Mouse (Mus musculus): ENCODE data around the gene Gm20517. TPM values are rescaled to one million over a fixed set of nuclear protein-coding genes. Genes with fewer than 3 reads are reported as not detected.
"Not testable (repeated sequence)": the region's sequence is repeated elsewhere in the genome, so short reads cannot be mapped to it uniquely, and the experiment has no call there.

The Gm20517 gene
- polyA plus RNA-seq, 1 experiment from 2014 or later = 2.3 TPM

DNA sequence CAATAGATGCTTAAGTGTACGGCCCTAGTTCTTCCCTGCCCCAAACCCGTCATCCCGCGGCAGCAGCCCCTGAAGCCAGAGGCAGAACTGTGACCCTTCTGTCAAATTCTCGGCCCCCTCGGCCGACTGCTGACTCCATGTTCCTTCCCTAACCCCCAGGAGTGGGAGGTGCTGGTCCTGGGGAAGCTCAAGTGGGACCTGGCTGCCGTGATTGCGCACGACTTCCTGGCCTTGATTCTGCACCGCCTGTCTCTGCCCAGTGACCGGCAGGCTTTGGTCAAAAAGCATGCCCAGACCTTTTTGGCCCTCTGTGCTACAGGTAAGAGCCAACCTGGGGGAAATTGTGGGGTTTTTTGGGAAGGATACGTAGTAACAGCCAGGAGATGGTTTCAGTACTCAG lies 14.1 kb upstream of the Gm20517 start:
- H3K9ac ChIP-seq (replicated peaks) = peak overlapping the region; percentile 89
- peaks cover 30% of the 10 kb centered on the region for H3K4me1 ChIP-seq (replicated peaks)
- WGBS = 56% methylated on average over 13 of the region's 13 CpGs
- ATAC-seq (ENCODE audit: insufficient number of reproducible peaks, insufficient read depth, low FRiP score, low TSS enrichment, low read depth) = no peak
- no peaks in the 10 kb centered on the region for H3K9me3 ChIP-seq
- H3K4me2 ChIP-seq = peak overlapping the region; percentile 85
- peaks cover 60% of the 10 kb centered on the region for H3K36me3 ChIP-seq
- peak overlapping the region; percentile 98 for H3K27ac ChIP-seq
- no peaks in the 10 kb centered on the region for H3K27me3 ChIP-seq
- H3K4me3 ChIP-seq (replicated peaks) = peak overlapping the region; percentile 70

DNA sequence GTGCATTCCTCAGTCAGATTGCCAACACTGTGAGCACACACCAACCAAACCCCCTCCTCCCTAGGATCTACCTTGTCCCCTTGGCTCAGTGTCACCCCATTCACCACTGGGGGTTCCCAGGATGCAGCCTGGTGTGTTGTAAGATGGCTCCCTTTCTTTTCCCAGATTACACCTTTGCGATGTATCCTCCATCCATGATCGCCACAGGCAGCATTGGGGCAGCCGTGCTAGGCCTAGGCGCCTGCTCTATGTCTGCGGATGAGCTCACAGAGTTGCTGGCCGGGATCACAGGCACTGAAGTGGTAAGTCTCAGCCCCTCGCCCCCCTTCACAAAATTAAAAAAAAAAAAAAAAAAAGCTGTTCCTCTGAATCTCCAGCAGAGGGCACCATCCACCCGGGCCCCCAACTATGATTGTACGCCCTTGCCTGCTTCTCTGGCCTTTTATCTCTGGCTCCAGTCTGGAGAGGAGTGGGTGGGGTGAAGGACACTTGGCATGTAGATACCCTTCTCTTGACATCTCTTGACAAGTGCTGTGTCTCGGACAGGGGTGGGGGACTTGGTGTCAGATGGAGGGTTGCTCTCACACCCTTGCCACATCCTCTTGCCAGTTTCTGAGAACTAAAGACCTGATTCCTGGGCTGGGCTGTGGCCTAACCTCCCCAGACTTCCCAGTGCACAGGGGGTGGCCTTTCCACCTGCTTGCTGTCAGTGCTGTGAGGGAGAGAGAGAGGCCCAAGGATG lies 13.4 kb upstream of the Gm20517 start:
- 32% methylated on average over 10 of the region's 10 CpGs for WGBS
- no peak for ATAC-seq (ENCODE audit: insufficient number of reproducible peaks, insufficient read depth, low FRiP score, low TSS enrichment, low read depth)
- H3K9ac ChIP-seq (replicated peaks) = no peak overlapping the region
- H3K4me3 ChIP-seq (replicated peaks) = peak overlapping the region; percentile 70; the same call in 1 of the 2 replicates
- no peaks in the 10 kb centered on the region for H3K27me3 ChIP-seq
- peaks cover 25% of the 10 kb centered on the region for H3K4me1 ChIP-seq (replicated peaks)
- peak overlapping the region; percentile 98; the same call in 1 of the 2 replicates for H3K27ac ChIP-seq
- peak overlapping the region; percentile 85 for H3K4me2 ChIP-seq
- no peaks in the 10 kb centered on the region for H3K9me3 ChIP-seq
- H3K36me3 ChIP-seq = peaks cover 67% of the 10 kb centered on the region

DNA sequence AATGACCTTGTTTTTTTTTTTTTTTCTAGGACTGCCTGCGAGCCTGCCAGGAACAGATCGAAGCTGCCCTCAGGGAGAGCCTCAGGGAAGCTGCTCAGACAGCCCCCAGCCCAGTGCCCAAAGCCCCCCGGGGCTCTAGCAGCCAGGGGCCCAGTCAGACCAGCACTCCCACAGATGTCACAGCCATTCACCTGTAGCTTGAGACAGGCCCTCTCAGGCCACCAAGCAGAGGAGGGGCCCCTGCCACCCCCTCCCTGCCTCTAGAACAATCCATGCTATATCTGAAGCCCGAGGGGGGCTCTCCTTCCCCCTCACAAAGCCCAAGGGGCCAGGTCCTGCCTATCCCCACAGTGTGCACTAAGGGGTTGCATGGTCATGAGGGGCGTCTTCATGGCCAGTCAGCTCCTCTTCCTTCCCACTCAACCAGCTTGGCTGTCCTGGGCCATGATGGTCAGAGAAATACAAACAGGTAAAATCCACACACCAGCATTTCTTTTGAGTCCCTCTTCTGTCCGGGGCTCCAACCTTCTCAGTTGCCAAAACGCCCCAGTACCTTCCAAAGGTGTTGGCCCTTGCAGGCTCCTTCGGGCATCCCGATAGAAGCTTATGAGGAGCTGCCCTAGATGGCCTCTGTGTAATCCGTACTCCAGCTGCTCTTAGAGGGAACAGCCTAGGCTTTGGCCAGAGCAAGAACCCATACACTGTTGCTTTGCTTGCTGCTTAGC lies 12.6 kb upstream of the Gm20517 start:
- Histone ChIP-seq H3K4me1 (replicated peaks) (peaks cover 24% of the 10 kb centered on the region), H3K36me3 (peaks cover 69% of the 10 kb centered on the region), H3K27ac (0 out of 2 replicates have a peak overlapping the region, but pooled peaks have one; percentile 9)
- not testable (repeated sequence) for H3K9me3 ChIP-seq; ATAC-seq (ENCODE audit: insufficient number of reproducible peaks, insufficient read depth, low FRiP score, low TSS enrichment, low read depth); H3K4me2 ChIP-seq; H3K9ac ChIP-seq (replicated peaks); H3K4me3 ChIP-seq (replicated peaks); H3K27me3 ChIP-seq
- 88% methylated on average over 10 of the region's 10 CpGs for WGBS

DNA sequence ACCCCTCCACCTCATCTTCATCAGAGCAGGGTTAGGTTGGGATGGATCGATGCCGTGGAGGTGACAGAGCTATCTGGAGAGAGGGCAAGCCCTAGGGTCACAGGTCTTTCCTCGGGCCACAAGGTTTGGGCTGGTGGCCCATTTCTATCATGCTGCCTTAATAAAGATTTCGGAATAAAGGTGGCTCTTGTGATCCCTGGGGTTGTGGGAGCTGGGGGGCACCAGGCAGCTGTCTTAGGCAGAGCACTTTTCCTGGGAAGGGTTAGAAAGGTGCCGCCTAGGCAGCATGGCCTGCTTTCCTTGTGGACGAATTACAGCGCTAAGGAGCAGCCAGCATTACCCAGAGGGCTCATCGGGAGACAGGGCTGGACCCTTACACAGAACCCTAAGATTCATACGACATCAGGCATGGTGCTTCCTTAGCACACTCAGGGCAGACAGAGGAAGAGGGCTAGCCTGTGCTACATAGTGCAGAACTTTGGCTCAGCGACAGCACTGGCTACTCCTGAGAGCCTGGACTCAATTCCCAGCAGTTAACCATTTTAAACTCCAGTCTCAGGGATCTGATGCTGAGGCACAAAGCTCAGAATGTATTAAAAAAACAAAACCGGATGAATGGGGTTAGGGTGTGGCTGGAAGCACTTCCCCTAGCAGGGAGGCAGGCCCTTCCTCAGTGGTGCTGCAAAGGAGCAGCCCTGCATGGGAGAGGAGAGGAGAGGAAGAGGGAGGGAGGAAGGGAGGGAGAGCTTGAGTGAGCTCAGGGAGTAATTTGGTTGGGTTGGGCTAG lies 11.7 kb upstream of the Gm20517 start:
- no peak overlapping the region for H3K9ac ChIP-seq (replicated peaks)
- no peak for ATAC-seq (ENCODE audit: insufficient number of reproducible peaks, insufficient read depth, low FRiP score, low TSS enrichment, low read depth)
- H3K27ac ChIP-seq = no peak overlapping the region
- no peaks in the 10 kb centered on the region for H3K9me3 ChIP-seq
- H3K36me3 ChIP-seq = peaks cover 79% of the 10 kb centered on the region
- H3K4me3 ChIP-seq (replicated peaks) = no peak overlapping the region
- 82% methylated on average over 11 of the region's 11 CpGs for WGBS
- peaks cover 24% of the 10 kb centered on the region for H3K4me1 ChIP-seq (replicated peaks)
- H3K4me2 ChIP-seq = no peak overlapping the region
- no peaks in the 10 kb centered on the region for H3K27me3 ChIP-seq

DNA sequence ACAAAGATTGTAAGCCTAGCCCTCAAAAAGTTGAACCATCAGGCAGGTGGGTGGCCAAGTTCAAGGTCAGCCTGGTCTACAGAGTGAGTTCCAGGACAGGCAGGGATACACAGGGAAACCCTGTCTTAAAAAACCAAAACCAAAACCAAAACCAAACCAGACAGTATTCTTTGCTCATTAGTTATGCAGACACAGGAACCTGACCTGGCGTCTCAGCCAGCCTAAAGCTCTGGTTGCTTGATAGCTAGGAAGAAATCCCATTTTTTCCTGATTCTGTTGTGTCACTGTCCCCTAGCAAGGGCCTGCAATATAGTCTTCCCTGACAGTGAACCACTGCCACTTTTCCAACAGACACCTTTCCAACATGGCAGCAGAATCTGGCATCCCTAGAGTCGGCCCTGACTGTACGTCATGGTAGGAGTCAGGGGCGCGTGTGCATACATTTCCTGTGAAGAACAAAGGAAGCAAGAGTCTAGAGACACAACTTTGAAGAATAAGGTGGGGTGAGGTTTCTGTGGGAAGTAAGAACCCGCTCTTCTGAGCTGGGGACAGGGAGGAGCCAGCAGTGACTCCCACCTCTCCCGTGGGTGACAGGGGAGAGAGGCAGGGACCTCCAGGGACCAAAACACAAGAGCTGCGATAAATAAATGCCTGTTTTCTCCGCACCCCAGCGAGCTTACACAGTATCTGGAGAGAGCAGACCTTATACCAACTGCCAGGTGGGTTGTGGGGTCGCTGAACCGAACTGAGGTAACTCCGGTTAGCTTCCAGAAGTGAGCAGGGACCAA lies 10.6 kb upstream of the Gm20517 start:
- Histone ChIP-seq H3K27ac (0 out of 2 replicates have a peak overlapping the region, but pooled peaks have one; percentile 35), H3K4me1 (replicated peaks) (peaks cover 23% of the 10 kb centered on the region), H3K27me3 (no peaks in the 10 kb centered on the region), H3K9ac (replicated peaks) (no peak overlapping the region), H3K9me3 (no peaks in the 10 kb centered on the region), H3K36me3 (peaks cover 90% of the 10 kb centered on the region), H3K4me2 (no peak overlapping the region), H3K4me3 (replicated peaks) (no peak overlapping the region)
- WGBS = 89% methylated on average over 13 of the region's 13 CpGs
- no peak for ATAC-seq (ENCODE audit: insufficient number of reproducible peaks, insufficient read depth, low FRiP score, low TSS enrichment, low read depth)

DNA sequence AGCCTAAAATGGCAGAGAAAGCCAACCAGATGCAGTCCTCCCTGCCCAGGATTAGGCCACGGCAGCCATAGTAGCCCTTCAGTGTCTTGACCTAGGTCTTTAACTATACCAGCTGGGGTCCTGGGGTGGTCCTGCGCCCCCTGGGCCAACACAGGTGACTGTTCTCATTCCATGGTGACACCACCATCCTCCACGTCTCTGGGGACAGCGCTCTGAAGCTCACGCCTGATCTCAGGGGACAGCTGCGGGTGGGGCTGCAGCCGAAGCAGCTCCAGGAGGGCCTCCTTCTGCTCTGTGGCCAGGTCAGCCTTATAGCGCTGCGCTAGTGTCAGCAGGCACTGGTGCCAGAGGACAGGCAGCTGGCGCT lies 10.0 kb upstream of the Gm20517 start:
- H3K9me3 ChIP-seq = no peaks in the 10 kb centered on the region
- no peaks in the 10 kb centered on the region for H3K27me3 ChIP-seq
- H3K4me2 ChIP-seq = no peak overlapping the region
- 90% methylated on average over 10 of the region's 10 CpGs for WGBS
- no peak overlapping the region for H3K4me3 ChIP-seq (replicated peaks)
- no peak for ATAC-seq (ENCODE audit: insufficient number of reproducible peaks, insufficient read depth, low FRiP score, low TSS enrichment, low read depth)
- H3K9ac ChIP-seq (replicated peaks) = no peak overlapping the region
- H3K27ac ChIP-seq = no peak overlapping the region
- H3K4me1 ChIP-seq (replicated peaks) = peaks cover 18% of the 10 kb centered on the region
- peaks cover 94% of the 10 kb centered on the region for H3K36me3 ChIP-seq

DNA sequence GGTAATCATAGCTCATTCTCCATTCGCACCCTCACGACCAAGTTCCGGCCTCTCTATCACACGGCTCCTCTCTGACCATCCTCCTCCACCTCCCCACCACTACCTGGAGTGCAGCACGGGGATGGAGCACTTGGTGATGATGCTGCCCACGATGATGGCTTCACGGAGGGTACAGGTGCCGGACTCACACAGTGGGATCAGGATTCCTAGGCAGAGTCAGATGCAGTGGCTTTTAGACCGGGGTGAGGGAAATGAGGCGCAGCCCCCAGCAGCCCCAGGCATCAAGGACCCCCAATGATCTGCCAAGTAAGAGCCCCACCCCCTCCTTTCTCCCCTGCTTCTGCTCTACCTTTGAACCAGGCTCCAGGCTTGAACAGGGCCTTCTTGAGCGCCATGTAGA lies 9.1 kb upstream of the Gm20517 start:
- Histone ChIP-seq H3K36me3 (peaks cover 94% of the 10 kb centered on the region), H3K9me3 (no peaks in the 10 kb centered on the region), H3K4me2 (no peak overlapping the region), H3K27me3 (no peaks in the 10 kb centered on the region), H3K4me1 (replicated peaks) (peaks cover 8% of the 10 kb centered on the region), H3K27ac (no peak overlapping the region), H3K4me3 (replicated peaks) (no peak overlapping the region), H3K9ac (replicated peaks) (no peak overlapping the region)
- no peak for ATAC-seq (ENCODE audit: insufficient number of reproducible peaks, insufficient read depth, low FRiP score, low TSS enrichment, low read depth)
- WGBS = 92% methylated on average over 11 of the region's 11 CpGs

DNA sequence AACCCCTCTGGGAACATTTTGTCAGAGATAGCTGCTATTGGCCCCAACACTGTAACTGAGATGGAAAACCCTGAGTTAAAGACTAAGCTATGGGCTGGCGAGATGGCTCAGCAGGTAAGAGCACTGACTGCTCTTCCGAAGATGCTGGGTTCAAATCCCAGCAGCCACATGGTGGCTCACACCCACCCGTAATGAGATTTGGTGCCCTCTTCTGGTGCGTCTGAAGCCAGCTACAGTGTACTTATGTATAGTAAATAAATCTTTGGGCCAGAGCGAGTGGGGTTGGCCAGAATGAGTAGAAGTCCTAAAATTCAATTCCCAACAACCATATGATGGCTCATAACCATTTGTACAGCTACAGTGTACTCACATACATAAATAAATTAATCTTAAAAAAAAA lies 5.2 kb upstream of the Gm20517 start:
- Histone ChIP-seq H3K4me1 (replicated peaks) (peaks cover 10% of the 10 kb centered on the region), H3K27me3 (no peaks in the 10 kb centered on the region), H3K4me2 (no peak overlapping the region), H3K4me3 (replicated peaks) (no peak overlapping the region), H3K9ac (replicated peaks) (no peak overlapping the region), H3K27ac (no peak overlapping the region), H3K9me3 (no peaks in the 10 kb centered on the region), H3K36me3 (peaks cover 71% of the 10 kb centered on the region)
- 80% methylated on average over 5 of the region's 5 CpGs for WGBS
- no peak for ATAC-seq (ENCODE audit: insufficient number of reproducible peaks, insufficient read depth, low FRiP score, low TSS enrichment, low read depth)

DNA sequence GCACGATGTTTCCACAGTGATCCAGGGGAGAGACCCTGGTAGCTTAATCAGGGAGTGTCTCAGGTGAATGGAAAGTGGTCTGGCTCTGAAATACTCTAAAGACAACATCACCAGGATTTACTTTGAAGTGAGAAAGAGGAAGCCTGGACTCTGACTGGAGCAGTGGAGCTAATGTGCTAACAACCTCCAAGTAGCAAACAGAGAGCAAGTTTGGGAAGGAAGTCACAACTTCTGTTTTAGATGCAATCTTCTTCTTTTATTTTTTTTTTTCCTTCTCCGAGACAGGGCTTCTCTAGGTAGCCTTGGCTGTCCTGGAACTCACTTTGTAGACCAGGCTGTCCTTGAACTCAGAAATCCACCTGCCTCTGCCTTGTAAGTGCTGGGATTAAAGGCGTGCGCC lies 2.2 kb upstream of the Gm20517 start:
- H3K4me2 ChIP-seq = no peak overlapping the region
- no peak overlapping the region for H3K4me3 ChIP-seq (replicated peaks)
- no peaks in the 10 kb centered on the region for H3K27me3 ChIP-seq
- H3K27ac ChIP-seq = no peak overlapping the region
- H3K36me3 ChIP-seq = peaks cover 61% of the 10 kb centered on the region
- H3K9me3 ChIP-seq = no peaks in the 10 kb centered on the region
- H3K4me1 ChIP-seq (replicated peaks) = peaks cover 21% of the 10 kb centered on the region
- H3K9ac ChIP-seq (replicated peaks) = no peak overlapping the region
- 92% methylated on average over 4 of the region's 4 CpGs for WGBS
- no peak for ATAC-seq (ENCODE audit: insufficient number of reproducible peaks, insufficient read depth, low FRiP score, low TSS enrichment, low read depth)

DNA sequence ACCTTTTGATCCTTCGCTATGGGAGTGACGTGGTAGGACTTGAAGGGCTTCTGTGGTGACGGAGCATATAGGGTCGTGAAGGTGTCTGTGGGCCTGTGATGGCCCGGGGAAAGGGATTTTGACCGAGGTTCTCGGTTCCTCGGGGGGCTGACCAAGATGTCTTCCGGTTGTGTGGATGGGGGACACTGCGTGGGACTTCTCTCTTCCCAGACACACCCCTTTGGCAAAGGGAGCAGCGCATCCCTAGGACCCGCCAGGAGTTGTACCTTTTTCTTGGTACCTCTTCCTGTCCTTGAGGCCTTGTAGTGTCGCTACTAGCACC lies 233 bp downstream of the Gm20517 start:
- Histone ChIP-seq H3K9ac (replicated peaks) (peak overlapping the region; percentile 71), H3K4me2 (peak overlapping the region; percentile 92), H3K9me3 (no peaks in the 10 kb centered on the region), H3K4me3 (replicated peaks) (peak overlapping the region; percentile 82), H3K4me1 (replicated peaks) (peaks cover 21% of the 10 kb centered on the region), H3K27ac (no peak overlapping the region), H3K27me3 (no peaks in the 10 kb centered on the region), H3K36me3 (peaks cover 60% of the 10 kb centered on the region)
- no peak for ATAC-seq (ENCODE audit: insufficient number of reproducible peaks, insufficient read depth, low FRiP score, low TSS enrichment, low read depth)
- under 1% methylated on average over 13 of the region's 13 CpGs for WGBS

DNA sequence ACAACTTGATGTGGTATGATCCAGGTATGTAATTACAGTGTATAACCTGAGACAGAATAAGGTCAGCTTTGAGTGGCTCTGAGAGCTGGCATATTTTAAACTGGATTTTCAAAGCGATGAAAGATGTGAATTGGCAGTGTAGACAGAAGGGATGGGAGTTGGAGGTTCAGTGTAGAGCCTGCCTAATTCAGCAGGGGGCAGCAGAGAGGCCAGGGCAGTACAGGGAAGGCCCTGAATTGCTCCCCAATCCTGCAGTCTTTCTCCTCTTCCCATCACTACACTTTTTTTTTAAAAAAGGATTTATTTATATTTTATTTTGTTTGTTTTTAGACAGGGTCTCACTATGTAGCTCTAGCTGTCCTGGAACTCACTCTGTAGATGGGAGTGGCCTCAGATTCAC lies 2.6 kb downstream of the Gm20517 start:
- Histone ChIP-seq H3K4me1 (replicated peaks) (peaks cover 21% of the 10 kb centered on the region), H3K27me3 (no peaks in the 10 kb centered on the region), H3K36me3 (peaks cover 57% of the 10 kb centered on the region), H3K9me3 (no peaks in the 10 kb centered on the region), H3K9ac (replicated peaks) (no peak overlapping the region), H3K27ac (no peak overlapping the region), H3K4me3 (replicated peaks) (no peak overlapping the region), H3K4me2 (no peak overlapping the region)
- 76% methylated on average over 1 of the region's 1 CpGs for WGBS
- no peak for ATAC-seq (ENCODE audit: insufficient number of reproducible peaks, insufficient read depth, low FRiP score, low TSS enrichment, low read depth)

Data from limb, embryonic 12.5 days (tissue).